Mouse (Mus musculus) ES-E14 (cell line): ENCODE measurements at regions not wholly inside any gene's neighbourhood (a gene's known extent, or its start where the extent isn't known, plus 50 kb on each side); places are given as distances from the start of the nearest gene placed in this dataset.

Source experiments
- CHD2 ChIP-seq: IDR thresholded peaks from 2 replicates; pipeline ENCODE4 v1.6.1; 2014; ENCODE audit warnings: mild to moderate bottlenecking, low read depth, low read length, inconsistent platforms
- ZC3H11A ChIP-seq: IDR thresholded peaks from 2 replicates; pipeline ENCODE4 v1.6.1; 2012; ENCODE audit warnings: low read depth, mild to moderate bottlenecking, inconsistent platforms, low read length, borderline replicate concordance
- ZNF384 ChIP-seq: IDR thresholded peaks from 2 replicates; pipeline ENCODE4 v1.6.1; 2012; ENCODE audit warnings: low read depth, low read length, inconsistent platforms

DNA sequence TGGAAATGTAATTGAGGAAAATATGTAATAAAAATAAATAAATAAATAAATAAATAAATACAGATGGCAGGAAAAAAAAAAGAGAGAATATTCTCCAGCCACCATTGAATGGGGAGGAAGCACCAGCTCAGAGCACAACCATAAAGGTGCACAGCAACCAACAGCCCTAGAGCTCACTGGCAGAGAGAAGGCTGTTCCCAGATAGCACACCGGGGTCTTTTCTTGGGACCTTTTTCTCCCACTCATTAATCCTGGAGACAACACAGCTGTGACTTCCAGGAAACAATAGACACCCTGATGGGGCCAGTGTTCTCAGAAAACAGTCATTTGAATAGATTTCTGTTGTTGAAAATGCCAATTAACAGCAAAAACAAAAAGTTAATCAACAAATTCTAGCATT lies 263.1 kb downstream of the Actr3 start:
- TF ChIP-seq ZC3H11A (no peak), CHD2 (no peak), ZNF384 (no peak)
